Mouse (Mus musculus): ENCODE data around the gene Glycam1. TPM values are rescaled to one million over a fixed set of nuclear protein-coding genes. Genes with fewer than 3 reads are reported as not detected.
A peak's percentile ranks its signal among the peaks of the same experiment; 100 is the strongest.

Glycam1 gene
- polyA plus RNA-seq, 1 experiment from 2014 or later = not detected

DNA sequence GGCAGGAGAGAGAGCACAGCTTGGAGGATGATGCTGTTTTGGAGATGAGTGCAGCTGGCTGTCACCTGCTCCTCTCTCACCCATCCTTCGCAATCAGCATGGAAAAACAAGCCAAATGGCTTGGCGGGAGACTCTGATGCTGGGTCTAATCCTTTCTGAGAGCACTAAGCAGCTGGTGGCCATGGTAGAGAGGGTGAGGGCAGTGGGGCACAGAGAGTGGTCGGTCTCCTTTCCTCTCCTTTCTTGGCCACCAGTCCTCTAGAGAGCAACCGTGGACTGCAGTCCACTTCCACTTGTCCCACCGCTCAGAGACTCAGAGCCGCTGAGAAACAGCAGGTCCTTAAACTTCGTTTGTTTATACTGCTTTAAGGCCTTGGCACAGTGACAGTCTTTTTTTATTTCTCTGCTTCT lies 51.3 kb downstream of the Glycam1 start:
- DNase-seq (ENCODE audit: low spot score) = no peak
- H3K4me2 ChIP-seq (ENCODE audit: low read length) = peak overlapping the region; percentile 52
- no peak overlapping the region for H3K9ac ChIP-seq (ENCODE audit: low read length)

More for the DNA sequence above, 51.3 kb downstream of the Glycam1 start:
- peak; percentile 40 for ATAC-seq (replicated peaks; ENCODE audit: low FRiP score, low TSS enrichment, low read depth)
- H3K27me3 ChIP-seq (replicated peaks; ENCODE audit: control insufficient read depth, insufficient read depth, low read length) = 0 out of 2 replicates have a peak, but pooled peaks cover 4% of the 10 kb centered on the region
- peaks cover 8% of the 10 kb centered on the region; the same call in 1 of the 2 replicates for H3K4me1 ChIP-seq (replicated peaks; ENCODE audit: control insufficient read depth, insufficient read depth, low read length)
- peak overlapping the region; percentile 32; the same call in 1 of the 2 replicates for H3K4me3 ChIP-seq (ENCODE audit: low read depth, low read length)
- no peaks in the 10 kb centered on the region for H3K9me3 ChIP-seq (ENCODE audit: control insufficient read depth, low read length)
- H3K36me3 ChIP-seq (ENCODE audit: control insufficient read depth, insufficient read depth, low read length) = no peaks in the 10 kb centered on the region
- no peak overlapping the region for H3K27ac ChIP-seq (ENCODE audit: low read depth)
- WGBS = 9% methylated on average over 7 of the region's 7 CpGs

Other genes starting within 250 kb of the Glycam1 start
- 7.2 and 7.5 TPM in 2 replicates for gene Zfp385a, start 225.0 kb downstream of the Glycam1 start, polyA plus RNA-seq (2014; fragmentation: Nextera tagmentation; extraction: Ambion mirVana)
- 64.9 and 69.4 TPM in 2 replicates for gene Itga5, start 198.3 kb downstream of the Glycam1 start, polyA plus RNA-seq (2014; fragmentation: Nextera tagmentation; extraction: Ambion mirVana)
- not detected in 2 replicates for gene Gtsf1, start 134.6 kb downstream of the Glycam1 start, polyA plus RNA-seq (2014; fragmentation: Nextera tagmentation; extraction: Ambion mirVana)
- gene Gtsf2, start 116.6 kb downstream of the Glycam1 start, polyA plus RNA-seq (2014; fragmentation: Nextera tagmentation; extraction: Ambion mirVana) = not detected in 2 replicates
- 3.2 TPM in 2 replicates for gene Nckap1l, start 111.3 kb downstream of the Glycam1 start, polyA plus RNA-seq (2014; fragmentation: Nextera tagmentation; extraction: Ambion mirVana)
- gene Pde1b, start 62.0 kb downstream of the Glycam1 start, polyA plus RNA-seq (2014; fragmentation: Nextera tagmentation; extraction: Ambion mirVana) = 6.8 and 7.1 TPM in 2 replicates
- gene Ppp1r1a, start 27.1 kb downstream of the Glycam1 start, polyA plus RNA-seq (2014; fragmentation: Nextera tagmentation; extraction: Ambion mirVana) = 11.6 and 12.3 TPM in 2 replicates
- not detected in 2 replicates for gene Mucl1, start 190.4 kb upstream of the Glycam1 start, polyA plus RNA-seq (2014; fragmentation: Nextera tagmentation; extraction: Ambion mirVana)